Mouse (Mus musculus): ENCODE measurements at regions not wholly inside any gene's neighbourhood (a gene's known extent, or its start where the extent isn't known, plus 50 kb on each side); places are given as distances from the start of the nearest gene placed in this dataset.

DNA sequence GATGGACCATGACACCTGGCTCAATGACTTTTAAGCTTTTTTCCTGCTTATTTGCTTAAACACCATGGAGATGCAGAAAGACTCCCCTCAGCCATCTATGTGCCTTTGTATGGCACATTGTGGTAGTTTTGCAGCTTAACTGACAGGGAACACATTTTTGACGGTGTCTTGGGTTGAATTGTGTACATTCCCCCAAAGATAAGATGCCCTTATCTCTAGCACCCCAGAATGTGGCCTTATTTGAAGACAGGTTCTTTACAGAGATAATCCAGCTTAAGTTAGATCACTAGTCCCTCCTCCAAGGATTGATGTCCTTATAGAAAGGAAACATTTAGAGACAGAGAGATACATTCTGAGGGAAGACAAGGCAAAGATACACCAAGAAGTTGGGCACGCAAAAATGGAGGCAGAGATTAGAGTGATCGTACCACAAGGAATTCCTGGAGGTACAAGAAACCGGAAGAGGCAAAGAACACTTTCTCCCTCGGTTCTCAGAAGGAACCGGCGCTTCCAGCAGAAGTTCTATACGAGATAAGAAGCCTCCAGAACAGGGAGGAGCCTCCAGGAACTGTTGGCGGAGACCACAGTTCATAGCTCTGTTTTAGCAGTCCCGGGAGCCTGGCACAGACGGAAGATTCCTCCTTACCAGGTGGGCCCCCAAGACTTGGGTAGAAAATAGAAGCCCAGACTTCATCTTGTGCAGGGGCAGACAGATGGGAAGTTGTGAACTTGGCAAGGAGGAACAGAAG lies 58.8 kb upstream of the Acsl1 start:
- TF ChIP-seq POLR2A (IDR thresholded peaks at IDR 0.05; ENCODE audit: low read depth, low read length): no peak
- no peak for TF ChIP-seq CTCF (conservative IDR thresholded peaks at IDR 0.05; ENCODE audit: insufficient read depth, insufficient read length, low read depth, low read length)

Data from kidney, adult 2 months (tissue).